Mouse (Mus musculus) ES-E14 (cell line): ENCODE results near the gene Ecm2. TPM values are rescaled to one million over a fixed set of nuclear protein-coding genes. Genes with fewer than 3 reads are reported as not detected.

Experiments
- DNase-seq: peaks from one replicate; pipeline ENCODE4 v3.0.0-alpha.2; 2013; ENCODE audit warnings: low read depth, low spot score
- H3K27ac ChIP-seq: 2 replicates; pipeline ENCODE4 v1.5.1; 2012; ENCODE audit warnings: low read depth, mild to moderate bottlenecking, low read length, moderate library complexity, mixed read lengths; ENCODE audit not compliant: poor library complexity, insufficient read depth, severe bottlenecking
- H3K36me3 ChIP-seq: 2 replicates; pipeline ENCODE4 v1.6.1; 2012; ENCODE audit warnings: mild to moderate bottlenecking, low read length, moderate library complexity, mixed read lengths; ENCODE audit not compliant: control insufficient read depth, poor library complexity, insufficient read depth, severe bottlenecking
- H3K4me1 ChIP-seq, 2 experiments: fragments of 150-350 bp in 1 of 2; sonication (generic) in 1 of 2; 2 replicates each; pipeline ENCODE4 v1.6.1; 2012; ENCODE audit warnings: low read length in 2 of 2, mild to moderate bottlenecking in 1 of 2, mixed read lengths in 1 of 2; ENCODE audit not compliant: control insufficient read depth in 2 of 2, insufficient read depth in 2 of 2, poor library complexity in 1 of 2
- H3K4me3 ChIP-seq, 2 experiments: fragments of 150-350 bp in 1 of 2; sonication (generic) in 1 of 2; 2 replicates each; pipeline ENCODE4 v1.5.1; 2012; ENCODE audit warnings: low read length in 2 of 2, low read depth in 1 of 2, mild to moderate bottlenecking in 1 of 2, mixed read lengths in 1 of 2; ENCODE audit not compliant: insufficient read depth in 1 of 2, poor library complexity in 1 of 2, severe bottlenecking in 1 of 2
- H3K9ac ChIP-seq: 2 replicates; pipeline ENCODE4 v1.6.1; 2012; ENCODE audit warnings: low read depth, mild to moderate bottlenecking, low read length, mixed read lengths; ENCODE audit not compliant: poor library complexity, insufficient read depth, severe bottlenecking
- H3K9me3 ChIP-seq: fragments of 150-350 bp; sonication (generic); 2 replicates; pipeline ENCODE4 v1.6.1; 2012; ENCODE audit warnings: low read depth, mild to moderate bottlenecking, low read length; ENCODE audit not compliant: control insufficient read depth, insufficient read depth
- CHD2 ChIP-seq: IDR thresholded peaks from 2 replicates; pipeline ENCODE4 v1.6.1; 2014; ENCODE audit warnings: mild to moderate bottlenecking, low read depth, low read length, inconsistent platforms
- HCFC1 ChIP-seq: IDR thresholded peaks from 2 replicates; pipeline ENCODE4 v1.6.1; 2012; ENCODE audit warnings: low read length, inconsistent platforms, borderline replicate concordance; ENCODE audit not compliant: insufficient read depth
- MAFK ChIP-seq: IDR thresholded peaks from 2 replicates; pipeline ENCODE4 v1.6.1; 2014; ENCODE audit warnings: mild to moderate bottlenecking, low read depth, low read length, inconsistent platforms; ENCODE audit not compliant: insufficient read depth
- ZC3H11A ChIP-seq: IDR thresholded peaks from 2 replicates; pipeline ENCODE4 v1.6.1; 2012; ENCODE audit warnings: low read depth, mild to moderate bottlenecking, inconsistent platforms, low read length, borderline replicate concordance
- ZNF384 ChIP-seq: IDR thresholded peaks from 2 replicates; pipeline ENCODE4 v1.6.1; 2012; ENCODE audit warnings: low read depth, low read length, inconsistent platforms
- in situ Hi-C, 2 experiments: fragments of 600-800 bp; cut with MboI; formaldehyde crosslinking; loops; one replicate each; pipeline ENCODE4 v1.15.1; 2025; ENCODE audit warnings: low sequenced_read_pairs in 2 of 2, inconsistent platforms in 1 of 2; ENCODE audit not compliant: unreplicated experiment in 2 of 2
- total RNA-seq: library from RNA; depleted of rRNA; stranded (reverse); fragments of 300-350 nt; gene quantifications from 2 replicates; pipeline ENCODE4 v1.2.3, GENCODE M21; 2012

Gene Ecm2
- total RNA-seq, 1 experiment, result 0.54 TPM

DNA sequence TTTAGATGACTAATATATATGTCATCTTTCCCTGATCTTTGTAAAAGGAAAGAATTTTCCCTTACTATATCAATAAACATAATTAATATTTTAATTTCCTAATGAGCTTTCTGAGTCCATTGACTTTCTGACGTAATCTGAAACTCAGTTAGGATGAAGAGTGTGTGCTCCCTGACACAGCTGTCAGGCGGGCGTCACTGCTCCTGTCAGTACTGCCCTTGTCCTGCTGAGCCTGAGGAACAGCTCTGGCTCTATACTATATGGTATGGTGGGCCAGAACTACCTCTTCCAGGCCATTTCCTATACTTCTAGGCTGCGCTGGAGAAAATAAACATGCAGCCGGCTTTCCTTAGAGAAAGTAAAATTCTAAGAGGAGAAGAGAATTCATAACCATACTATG, 49.9 kb downstream of the Ecm2 start:
- Histone ChIP-seq H3K27ac (no peak overlapping the region), H3K36me3 (no peaks in the 10 kb centered on the region), H3K9ac (no peak overlapping the region), H3K9me3 (no peaks in the 10 kb centered on the region), H3K4me3 (no peak overlapping the region), H3K4me1 (no peaks in the 10 kb centered on the region)
- in situ Hi-C loops, result no loop called here
- no peak for DNase-seq
- no peak for TF ChIP-seq ZC3H11A
- no peak for TF ChIP-seq CHD2
- no peak for TF ChIP-seq HCFC1
- TF ChIP-seq MAFK, result no peak
- no peak for TF ChIP-seq ZNF384

DNA sequence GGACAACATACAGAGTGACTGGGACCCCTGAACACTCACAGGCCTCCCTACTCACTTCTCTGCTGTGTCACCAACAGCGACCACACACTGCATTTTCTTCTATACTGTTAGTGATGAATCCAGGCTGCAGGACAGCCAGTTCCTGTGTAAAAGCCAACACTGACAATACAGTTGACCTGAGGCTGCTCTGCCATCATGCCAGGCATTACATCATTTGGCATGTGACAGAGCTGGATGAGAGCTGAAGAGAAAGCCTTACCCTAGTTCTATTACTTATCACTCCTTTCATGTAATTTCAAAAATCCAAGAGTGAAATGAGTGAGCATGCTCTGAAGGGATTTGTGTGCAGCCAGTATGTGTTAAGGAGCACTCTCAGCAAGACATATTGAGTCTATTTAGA, 51.6 kb downstream of the Ecm2 start:
- Histone ChIP-seq H3K4me1 (no peaks in the 10 kb centered on the region), H3K4me3 (no peak overlapping the region), H3K36me3 (no peaks in the 10 kb centered on the region), H3K9ac (no peak overlapping the region), H3K27ac (no peak overlapping the region), H3K9me3 (no peaks in the 10 kb centered on the region)
- no peak for DNase-seq
- in situ Hi-C loops, result no loop called here
- TF ChIP-seq ZNF384 (no peak), MAFK (no peak), CHD2 (no peak), HCFC1 (no peak), ZC3H11A (no peak)

DNA sequence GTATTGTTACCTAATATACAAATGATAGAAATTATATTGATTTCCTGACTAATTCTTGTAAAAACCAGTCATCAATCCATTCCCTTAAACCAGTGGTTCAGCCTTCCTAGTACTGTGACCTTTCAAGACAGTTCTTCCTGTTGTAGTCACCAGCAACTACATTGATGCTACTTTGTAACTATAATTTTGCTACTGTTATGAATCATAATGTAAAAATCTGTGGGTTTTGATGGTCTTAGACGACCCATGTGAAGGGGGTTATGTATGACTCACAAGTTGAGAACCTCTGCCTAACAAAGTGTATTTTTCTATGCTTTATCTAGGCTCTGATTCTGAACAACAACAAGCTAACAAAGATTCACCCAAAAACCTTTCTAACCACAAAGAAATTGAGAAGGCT, 52.3 kb downstream of the Ecm2 start:
- no peak overlapping the region for H3K27ac ChIP-seq
- no peak overlapping the region for H3K4me3 ChIP-seq
- no peaks in the 10 kb centered on the region for H3K4me1 ChIP-seq
- in situ Hi-C loops, result no loop called here
- TF ChIP-seq ZNF384 (no peak), ZC3H11A (no peak), MAFK (no peak), CHD2 (no peak)
- no peak overlapping the region for H3K9ac ChIP-seq
- H3K36me3 ChIP-seq, result no peaks in the 10 kb centered on the region
- H3K9me3 ChIP-seq, result no peaks in the 10 kb centered on the region
- DNase-seq, result no peak

DNA sequence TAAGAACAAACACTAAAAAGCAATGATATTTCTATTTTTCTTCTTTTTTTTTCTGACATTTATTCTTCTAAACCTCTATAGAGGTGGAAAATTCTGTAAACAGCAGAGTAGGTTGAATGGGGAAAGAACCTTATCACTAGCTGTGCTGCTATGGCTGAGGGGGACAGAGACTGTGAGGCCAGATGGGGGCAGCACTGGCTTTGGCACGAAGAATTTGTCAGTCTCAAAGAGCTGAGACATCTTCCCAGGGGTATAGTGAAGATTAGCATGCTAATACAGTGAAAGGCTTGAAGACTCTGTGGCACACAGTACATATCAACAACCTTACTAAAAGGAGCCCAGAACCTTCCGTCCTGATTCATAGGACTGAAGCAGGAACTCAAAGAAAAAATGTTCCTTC, 54.6 kb downstream of the Ecm2 start:
- DNase-seq, result no peak
- Histone ChIP-seq H3K9me3 (no peaks in the 10 kb centered on the region), H3K36me3 (no peaks in the 10 kb centered on the region), H3K27ac (no peak overlapping the region), H3K4me1 (no peaks in the 10 kb centered on the region), H3K4me3 (no peak overlapping the region), H3K9ac (no peak overlapping the region)
- in situ Hi-C loops, result no loop called here
- TF ChIP-seq ZNF384 (no peak), ZC3H11A (no peak), MAFK (no peak), CHD2 (no peak), HCFC1 (no peak)

DNA sequence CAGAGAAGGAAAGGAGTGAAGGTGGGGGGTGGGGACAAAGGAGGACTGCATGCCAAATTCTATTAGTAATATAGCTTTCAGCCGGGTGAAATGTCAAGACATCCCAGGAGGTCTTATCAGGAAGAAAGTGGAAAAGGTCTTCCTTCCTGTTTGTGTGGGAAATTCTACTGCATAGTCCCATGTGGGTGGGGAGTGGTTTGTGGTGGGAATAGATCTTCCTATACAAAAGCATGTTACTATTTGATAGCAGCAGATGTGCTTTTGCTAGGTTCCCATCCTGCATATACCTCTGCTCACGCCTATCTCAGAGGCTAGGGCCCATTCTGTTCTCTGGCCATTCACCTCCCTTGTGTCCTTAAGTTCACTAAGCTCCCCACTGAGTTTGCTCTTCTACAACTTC, 56.3 kb downstream of the Ecm2 start:
- in situ Hi-C loops, result no loop called here
- TF ChIP-seq CHD2 (no peak), HCFC1 (no peak), ZNF384 (no peak), MAFK (no peak), ZC3H11A (no peak)
- no peak overlapping the region for H3K9ac ChIP-seq
- no peaks in the 10 kb centered on the region for H3K36me3 ChIP-seq
- H3K27ac ChIP-seq, result no peak overlapping the region
- no peaks in the 10 kb centered on the region for H3K9me3 ChIP-seq
- no peak overlapping the region for H3K4me3 ChIP-seq
- no peak for DNase-seq
- no peaks in the 10 kb centered on the region for H3K4me1 ChIP-seq
